Mouse (Mus musculus) CH12F3 (cell line): ENCODE results near the gene Klf12.

Experiments used
- in situ Hi-C: fragments of 300-500 bp; cut with MboI; formaldehyde crosslinking; loops from 2 replicates; pipeline ENCODE4 v1.14.3; 2020; ENCODE audit warnings: low sequenced_read_pairs

The Klf12 gene

DNA sequence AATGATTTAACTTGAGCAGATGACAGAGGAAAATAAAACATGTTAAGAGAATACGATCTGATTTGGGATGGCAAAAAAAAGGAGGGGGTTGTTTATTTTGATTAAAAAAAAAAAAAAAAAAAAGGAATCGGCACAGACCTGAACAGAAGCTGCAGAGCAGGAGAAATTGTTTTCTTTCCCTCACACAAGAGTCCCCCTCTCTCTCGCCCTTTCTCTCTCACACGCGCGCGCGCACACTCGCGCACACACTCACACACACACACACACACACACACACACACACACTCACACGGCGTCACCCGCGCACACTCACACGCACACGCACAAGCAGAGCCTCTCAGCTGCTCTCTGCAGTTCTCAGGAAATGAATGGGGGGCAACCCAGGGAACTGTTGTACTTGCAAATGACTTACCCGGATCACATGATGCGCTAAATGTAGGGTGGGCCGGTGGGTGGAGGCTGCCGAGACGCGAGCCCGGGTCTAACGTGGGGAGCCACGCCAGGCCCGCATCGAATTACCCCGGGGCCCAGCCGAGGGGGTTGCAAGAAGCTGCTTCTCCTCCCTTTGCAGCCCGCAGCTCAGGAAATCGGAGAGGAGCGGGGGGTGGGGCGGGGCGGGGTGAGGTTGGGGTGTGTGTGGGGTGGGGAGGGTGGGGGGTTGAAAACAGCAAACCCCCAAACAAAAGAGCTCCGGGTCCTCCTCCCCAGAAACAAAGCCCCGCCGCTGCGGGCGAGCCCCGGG is at the start of gene Klf12:
TSS of gene Klf12 (minus strand) at position 561 of the 742 bp plus-strand sequence.
- in situ Hi-C loops: loop anchor here (25.0 kb wide), 1 partner anchor 178 kb away; no protein-coding TSS in a partner anchor

DNA sequence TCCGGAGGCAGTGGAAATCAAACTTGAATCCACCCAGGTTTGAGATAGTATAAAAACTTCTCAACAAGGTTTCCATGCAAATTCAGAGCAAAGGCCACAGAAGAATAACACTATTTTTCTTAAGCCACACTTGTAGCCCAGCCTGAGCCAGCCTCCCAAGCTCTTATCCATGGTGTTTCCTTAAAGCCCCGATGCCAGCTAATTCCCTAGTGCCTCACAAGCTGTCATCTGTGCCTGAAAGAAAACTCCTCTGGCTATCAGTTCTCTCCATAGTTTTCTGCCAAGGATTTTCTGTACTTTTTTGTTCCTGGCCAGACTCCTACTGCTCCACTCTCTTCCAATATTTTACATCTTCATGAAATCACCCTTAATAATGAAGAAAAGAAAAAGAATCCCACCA is 48.9 kb upstream of the Klf12 start:
- in situ Hi-C loops: no loop called here

DNA sequence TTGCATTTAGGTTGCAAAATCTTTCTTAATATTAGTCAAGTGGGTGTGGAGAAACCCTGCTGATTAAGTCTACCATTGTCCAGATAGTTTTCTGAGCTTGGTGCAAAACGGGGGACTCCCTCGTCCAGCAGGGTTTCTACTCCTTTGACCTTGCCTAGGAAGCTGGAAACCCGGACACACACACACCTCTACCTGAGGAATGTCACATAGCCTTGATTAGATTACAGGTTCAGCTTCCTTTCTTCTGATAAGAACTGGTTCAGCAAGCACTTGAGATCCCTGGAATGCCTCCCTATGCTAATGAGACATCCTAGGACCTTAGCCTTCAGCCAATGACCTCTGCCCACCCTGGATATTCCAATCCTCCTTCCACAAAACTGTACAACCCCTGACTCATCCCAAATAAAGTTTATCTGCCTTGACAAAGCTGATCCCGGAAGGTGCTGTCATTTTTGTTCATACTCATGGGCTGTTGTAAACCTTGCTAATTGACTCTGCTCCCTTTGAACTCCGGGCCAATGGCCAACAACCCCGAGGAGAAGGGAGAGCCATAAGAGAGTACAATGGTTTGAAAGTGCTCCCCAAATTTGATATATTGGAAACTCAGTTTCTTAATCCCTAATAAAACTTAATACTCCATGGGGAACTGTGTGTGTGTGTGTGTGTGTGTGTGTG is 44.3 kb upstream of the Klf12 start:
- in situ Hi-C loops: no loop called here

- in situ Hi-C loops: no loop called here
Measured at GRCm38 (mm10) chr14:100324303-100324702, 39.8 kb upstream of the Klf12 start.

GRCm38 (mm10) chr14:100322012-100322411 is 37.5 kb upstream of the Klf12 start:
- in situ Hi-C loops: no loop called here

DNA sequence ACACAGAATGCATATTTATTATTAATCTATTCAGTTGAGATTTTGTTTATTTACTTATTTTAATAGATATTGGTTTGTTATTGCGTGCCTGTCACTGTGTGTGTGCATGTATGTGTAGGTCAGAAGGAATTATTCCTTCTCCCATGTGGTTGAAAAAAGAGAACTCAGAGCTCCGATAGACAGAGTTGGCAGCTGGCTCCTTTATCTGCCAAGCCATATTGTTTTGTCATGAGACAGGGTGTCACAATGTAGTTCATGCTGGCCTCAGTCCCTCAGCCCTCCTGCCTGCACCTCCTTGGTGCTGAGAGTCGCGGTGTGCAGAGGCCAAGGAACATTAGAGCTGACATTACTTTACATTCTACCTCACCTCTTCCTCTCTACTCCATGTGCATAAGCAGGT is 32.3 kb upstream of the Klf12 start:
- in situ Hi-C loops: no loop called here

DNA sequence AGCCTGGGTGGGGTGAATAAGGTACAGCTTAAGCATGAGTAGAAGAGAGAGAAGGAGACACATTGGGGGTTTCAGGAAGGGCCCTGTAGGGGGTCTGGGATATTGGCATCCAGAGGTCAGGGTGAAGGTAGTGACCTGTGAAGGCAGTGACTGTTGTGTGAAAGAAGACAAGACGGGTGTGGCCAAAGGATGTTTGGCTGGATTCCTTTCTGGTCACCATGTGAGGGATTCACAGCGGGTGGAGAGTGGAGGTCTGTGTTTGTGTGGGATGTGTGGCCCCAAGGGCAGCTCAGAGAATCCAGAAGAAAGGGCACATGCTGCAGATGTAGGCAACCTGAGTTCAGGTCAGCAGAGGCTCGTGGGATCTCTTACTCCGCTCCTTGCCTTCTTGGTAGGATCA is 29.6 kb upstream of the Klf12 start:
- in situ Hi-C loops: no loop called here

GRCm38 (mm10) chr14:100300905-100301304 is 16.4 kb upstream of the Klf12 start:
- in situ Hi-C loops: no loop called here

GRCm38 (mm10) chr14:100298892-100299291 is 14.4 kb upstream of the Klf12 start:
- in situ Hi-C loops: loop anchor here (25.0 kb wide), 1 partner anchor 163 kb away; no protein-coding TSS in a partner anchor

GRCm38 (mm10) chr14:100286586-100287241 is 2.2 kb upstream of the Klf12 start:
- in situ Hi-C loops: loop anchor here (25.0 kb wide), 1 partner anchor 176 kb away; no protein-coding TSS in a partner anchor

DNA sequence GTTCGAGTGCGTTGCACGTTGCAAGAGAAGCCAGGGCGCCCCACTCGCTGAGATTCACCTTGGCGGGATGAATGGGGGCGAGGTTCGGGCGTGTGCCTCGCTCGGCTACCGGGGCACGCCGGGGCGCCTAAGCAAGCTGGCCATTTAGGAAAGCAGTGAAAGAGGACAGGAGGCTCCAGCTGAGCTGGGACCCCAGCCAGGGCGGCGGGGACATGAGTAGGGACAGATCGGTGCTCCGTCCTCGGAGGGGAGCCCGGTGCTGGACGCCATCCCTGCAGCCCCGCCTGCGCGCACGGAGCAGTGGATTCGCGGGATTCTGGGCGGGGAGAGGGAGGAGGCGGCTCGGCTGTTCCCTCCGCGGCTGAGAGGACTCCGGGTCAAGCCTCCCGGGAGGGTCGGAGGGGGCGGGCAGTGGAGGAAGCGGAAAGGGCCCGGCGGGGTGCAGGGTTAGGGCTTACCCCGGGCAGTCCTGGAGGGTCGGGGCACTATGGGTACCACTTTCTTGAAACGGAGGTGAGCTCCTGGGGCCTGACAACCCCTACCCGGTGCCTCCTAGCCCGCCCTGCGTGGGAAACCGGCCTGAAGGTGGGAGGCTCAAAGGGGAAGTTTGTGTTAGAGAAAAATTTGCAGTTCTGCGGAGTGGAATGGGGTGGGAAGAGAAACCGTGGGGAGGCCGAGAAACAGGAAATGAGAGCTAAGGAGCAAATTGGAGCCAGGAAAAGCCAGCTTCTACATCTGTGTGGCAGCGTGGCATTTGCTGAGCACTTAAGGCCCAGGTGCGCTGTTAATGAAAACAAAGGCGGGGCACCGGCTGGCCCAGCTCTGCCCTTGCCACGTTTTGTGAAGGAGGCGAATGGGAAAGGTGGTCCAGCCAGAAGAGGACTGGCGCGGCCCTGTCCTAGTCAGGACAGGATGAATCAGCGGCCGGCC is 1.4 kb upstream of the Klf12 start:
- in situ Hi-C loops: loop anchor here (25.0 kb wide), 1 partner anchor 176 kb away; no protein-coding TSS in a partner anchor

DNA sequence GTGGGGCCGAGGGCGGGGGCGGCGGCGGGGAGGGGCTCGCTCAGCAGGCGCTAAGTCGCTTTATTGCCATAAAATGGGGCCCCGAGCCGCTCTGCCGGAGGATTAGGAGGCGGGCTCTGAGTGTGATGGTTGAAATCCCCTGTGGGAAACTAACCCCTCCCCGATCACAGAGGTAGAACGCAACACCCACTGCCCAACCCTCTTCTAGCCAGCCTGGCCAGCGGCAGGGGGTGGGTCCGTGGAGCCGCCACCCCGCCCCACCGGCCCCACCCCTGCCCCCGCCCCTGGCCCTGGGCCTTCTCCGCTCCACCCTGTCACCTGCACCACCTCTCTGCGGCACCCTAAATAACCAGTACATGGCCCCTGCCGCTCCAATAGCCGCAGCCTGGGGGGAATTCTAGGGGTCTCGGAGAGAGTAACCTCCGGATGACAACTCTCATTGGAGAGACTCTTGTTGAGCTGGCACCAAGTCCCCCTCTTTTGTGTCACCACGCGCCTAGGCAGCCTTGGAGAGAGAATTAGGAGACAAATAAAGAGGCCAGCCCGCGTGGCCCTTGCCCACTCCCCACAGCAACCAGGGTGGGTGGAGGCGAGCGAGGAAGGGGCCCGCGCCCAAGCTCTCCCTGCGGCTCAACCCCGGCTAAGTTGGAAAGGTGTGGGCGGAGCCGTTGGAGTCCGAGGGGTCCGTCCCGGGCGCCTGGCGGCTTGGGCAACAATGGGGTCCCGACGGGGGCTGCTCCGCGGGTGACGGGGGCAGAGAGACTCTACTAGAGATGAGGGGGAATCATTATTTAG is 579 bp upstream of the Klf12 start:
- in situ Hi-C loops: loop anchor here (25.0 kb wide), 1 partner anchor 177 kb away; no protein-coding TSS in a partner anchor

DNA sequence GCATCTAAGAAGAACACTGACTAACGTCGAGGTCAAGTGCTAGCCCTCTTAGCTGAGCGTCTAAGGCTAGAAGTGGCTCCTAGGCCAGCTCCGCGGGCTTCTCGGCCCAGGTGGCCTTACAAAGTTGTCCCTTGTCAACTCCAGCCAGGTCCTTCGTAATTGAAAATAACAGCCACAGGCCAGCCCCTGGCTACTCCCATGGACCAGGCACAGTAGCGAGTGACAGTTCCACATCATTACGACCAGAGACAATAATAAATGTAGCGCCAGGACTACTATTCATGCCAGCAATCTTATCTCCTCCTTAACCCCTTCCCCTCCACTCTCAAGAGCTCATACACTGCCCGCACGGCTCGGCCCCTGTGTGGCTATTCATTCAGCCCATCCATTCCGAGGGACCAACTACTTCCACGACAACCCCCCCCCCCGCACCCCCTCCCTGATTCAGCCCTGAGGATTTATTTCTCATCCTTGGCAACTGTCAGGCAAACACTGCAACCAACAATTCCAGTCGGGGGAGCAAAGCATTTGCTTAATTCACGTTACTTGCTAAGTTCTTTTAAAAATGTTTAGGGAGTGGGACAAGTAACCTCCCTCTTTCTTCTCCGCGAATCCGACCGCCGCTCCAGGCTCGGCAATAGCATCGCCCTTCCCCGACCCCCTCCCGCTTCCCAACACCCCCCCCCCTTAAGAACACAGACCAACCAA is 914 bp downstream of the Klf12 start:
- in situ Hi-C loops: loop anchor here (25.0 kb wide), 1 partner anchor 179 kb away; no protein-coding TSS in a partner anchor

- in situ Hi-C loops: loop anchor here (25.0 kb wide), 1 partner anchor 180 kb away; no protein-coding TSS in a partner anchor
Measured at GRCm38 (mm10) chr14:100282651-100283050, 1.8 kb downstream of the Klf12 start.

GRCm38 (mm10) chr14:100281734-100282133 is 2.7 kb downstream of the Klf12 start:
- in situ Hi-C loops: loop anchor here (25.0 kb wide), 1 partner anchor 181 kb away; no protein-coding TSS in a partner anchor

GRCm38 (mm10) chr14:100274179-100274578 is 10.3 kb downstream of the Klf12 start:
- in situ Hi-C loops: no loop called here

- in situ Hi-C loops: no loop called here
Measured at GRCm38 (mm10) chr14:100260531-100260930, 23.9 kb downstream of the Klf12 start.

- in situ Hi-C loops: no loop called here
Measured at GRCm38 (mm10) chr14:100243046-100243445, 41.4 kb downstream of the Klf12 start.

GRCm38 (mm10) chr14:100239874-100240273 is 44.6 kb downstream of the Klf12 start:
- in situ Hi-C loops: no loop called here
